ENCODE assay signal across 8 mouse cellular contexts in the genomic region with DNA sequence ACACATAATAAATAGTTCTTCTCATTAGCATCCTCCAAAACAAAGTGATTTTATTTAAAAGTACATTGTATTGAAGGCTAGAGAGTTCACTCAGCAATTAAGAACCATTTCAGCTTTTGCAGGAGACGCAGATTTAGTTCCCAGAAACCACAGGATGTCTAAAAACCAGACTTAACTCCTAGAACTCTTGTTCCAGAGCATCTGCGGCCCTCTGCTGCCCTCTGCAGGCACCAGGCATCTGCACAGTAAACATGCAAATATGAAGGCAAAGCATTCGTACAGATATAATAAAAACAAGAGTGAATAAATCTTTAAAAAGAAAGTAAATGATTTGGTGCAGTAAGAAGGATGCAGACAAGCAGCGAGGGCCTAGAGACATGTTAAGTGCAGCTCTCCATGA. TPM values are rescaled to one million over a fixed set of nuclear protein-coding genes. Genes with fewer than 3 reads are reported as not detected.
DNase-seq lines count a peak whose midpoint lies in the region; ATAC-seq lines count a peak whose summit lies in the region.

No protein-coding gene starts in this region.

- ATAC-seq in frontal cortex, adult (ENCODE audit: low TSS enrichment): peak; percentile 69
- no peak for ATAC-seq in megakaryocyte, adult 5-6 weeks (ENCODE audit: poor library complexity, severe bottlenecking)

- DNase-seq in gastrocnemius, postnatal 14 days: peak; percentile 41
- DNase-seq in gastrocnemius, postnatal 25 days: no peak
- DNase-seq in A20 (ENCODE audit: low read depth, low spot score): peak; percentile 69
- peak; percentile 69 for DNase-seq in adrenal gland, postnatal 10 days
- DNase-seq in layer of hippocampus, postnatal 36 days: peak; percentile 50 to 61
- DNase-seq in ovary, postnatal 10 days (ENCODE audit: low spot score): peak; percentile 15

- intact Hi-C loops in gastrocnemius, postnatal 14 days (cut with DNase I; ENCODE audit: low total_unique reads): no loop called here

RNA-seq across cellular contexts. Expression of gene Tmprss11b, which starts 8.5 kb away (rescaled TPM):
- total RNA-seq in gastrocnemius, postnatal 14 days (2021): not detected
- not detected for total RNA-seq in gastrocnemius, postnatal 25 days (2021)
- not detected for total RNA-seq in adrenal gland, postnatal 10 days (2021)
- total RNA-seq in layer of hippocampus, postnatal 36 days (2021): not detected
- total RNA-seq in megakaryocyte, adult 5-6 weeks (2015): not detected in 2 replicates
- total RNA-seq in megakaryocyte, adult 5-6 weeks (2017): not detected in 2 replicates

RNA-seq across cellular contexts. Expression of gene Tmprss11f, which starts 52.4 kb away (rescaled TPM):
- total RNA-seq in gastrocnemius, postnatal 14 days (2021): not detected
- total RNA-seq in gastrocnemius, postnatal 25 days (2021): not detected
- total RNA-seq in adrenal gland, postnatal 10 days (2021): not detected
- not detected for total RNA-seq in layer of hippocampus, postnatal 36 days (2021)
- not detected in 2 replicates for total RNA-seq in megakaryocyte, adult 5-6 weeks (2015)
- total RNA-seq in megakaryocyte, adult 5-6 weeks (2017): not detected in 2 replicates
